Mouse (Mus musculus) bone marrow, adult 2 months (tissue): Measurements from ENCODE around the gene Farsb.

Experiments
- CTCF ChIP-seq: fragments of 200-500 bp; IDR thresholded peaks from 2 replicates; pipeline ENCODE4 v1.5.1; 2011; ENCODE audit warnings: low read length, control low read depth; ENCODE audit not compliant: control insufficient read depth, insufficient read depth
- POLR2A ChIP-seq: fragments of 200-500 bp; IDR thresholded peaks from 2 replicates; pipeline ENCODE4 v1.6.1; 2011; ENCODE audit warnings: low read depth, mild to moderate bottlenecking, control low read depth, low read length, borderline replicate concordance; ENCODE audit not compliant: control insufficient read depth

- no peak for TF ChIP-seq CTCF
- no peak for TF ChIP-seq POLR2A
Measured at GRCm38 (mm10) chr1:78501036-78501435, 12.3 kb upstream of the Farsb start.
